Mouse (Mus musculus) adrenal gland, adult 2 months (tissue): ENCODE measurements around the gene Kif26a. TPM values are rescaled to one million over a fixed set of nuclear protein-coding genes. Genes with fewer than 3 reads are reported as not detected.

Experiments used
- DNase-seq: peaks from one replicate; pipeline ENCODE4 v3.0.0; 2021
- long read RNA-seq: library from polyadenylated mRNA; stranded (forward); transcript quantifications from one replicate; pipeline ENCODE4 v2.0.0, GENCODE M21; 2021
- polyA plus RNA-seq: library from polyadenylated mRNA; depleted of rRNA; stranded (reverse); fragments of >200 nt; gene quantifications from 2 replicates; pipeline ENCODE4 v1.2.3, GENCODE M21; 2012; rRNA removed
- total RNA-seq, 2 experiments: library from RNA; stranded (reverse); gene quantifications; 2 replicates each; pipeline ENCODE4 v1.2.3; 2021

Gene Kif26a
- total RNA-seq (1 to 10 TPM; 6.1 to 9.5 TPM), polyA plus RNA-seq (11.8 and 17.0 TPM in 2 replicates)
- long read RNA-seq, full-length matches to known transcripts, result 2 of 3 reads
- long read RNA-seq, partial matches to known transcripts, result 1 of 3 reads
- long read RNA-seq, other reads (novel, unspliced or antisense), result 0 of 3 reads

DNA sequence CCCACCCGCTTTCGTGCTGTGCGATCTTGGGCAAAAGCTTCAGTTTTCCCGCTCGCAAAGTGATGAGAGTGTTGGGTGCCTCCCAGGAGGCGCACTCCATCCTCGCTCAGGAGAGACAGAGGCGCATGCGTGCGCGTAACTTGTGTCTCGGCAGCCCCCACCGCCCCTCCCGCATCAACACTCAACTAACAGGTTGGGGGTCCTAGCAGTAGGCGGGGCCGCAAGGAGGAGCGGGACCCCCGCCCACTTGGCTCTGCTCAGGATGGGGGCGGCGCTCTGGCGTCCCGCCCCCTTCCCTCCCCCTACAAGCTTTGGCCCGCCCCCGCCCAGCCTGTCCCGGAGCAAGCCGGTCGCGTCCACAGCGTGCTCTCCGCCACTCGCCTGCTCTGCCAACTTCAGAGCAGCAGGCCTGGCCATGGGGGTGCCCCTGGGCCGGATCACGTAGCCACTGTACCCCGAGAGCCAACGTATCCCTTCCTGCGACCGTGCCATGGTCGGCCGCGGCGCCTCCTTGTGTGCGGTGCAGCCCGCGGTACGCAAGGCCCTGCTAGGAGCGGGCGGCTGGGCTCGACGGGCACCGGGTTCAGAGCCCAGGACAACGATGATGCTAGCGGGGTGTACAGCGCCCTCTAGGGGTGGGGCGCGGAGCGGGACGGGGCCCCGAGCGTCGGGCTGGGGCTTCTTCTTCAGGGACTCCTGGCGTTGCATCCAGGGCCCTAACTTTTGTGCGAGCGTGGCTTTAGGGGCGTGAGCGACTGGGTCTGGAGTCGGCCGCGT is at the start of gene Kif26a:
Gene Kif26a (plus strand): TSS at position 334 of the 777 bp plus-strand sequence.
- DNase-seq, result peak; percentile 81

DNA sequence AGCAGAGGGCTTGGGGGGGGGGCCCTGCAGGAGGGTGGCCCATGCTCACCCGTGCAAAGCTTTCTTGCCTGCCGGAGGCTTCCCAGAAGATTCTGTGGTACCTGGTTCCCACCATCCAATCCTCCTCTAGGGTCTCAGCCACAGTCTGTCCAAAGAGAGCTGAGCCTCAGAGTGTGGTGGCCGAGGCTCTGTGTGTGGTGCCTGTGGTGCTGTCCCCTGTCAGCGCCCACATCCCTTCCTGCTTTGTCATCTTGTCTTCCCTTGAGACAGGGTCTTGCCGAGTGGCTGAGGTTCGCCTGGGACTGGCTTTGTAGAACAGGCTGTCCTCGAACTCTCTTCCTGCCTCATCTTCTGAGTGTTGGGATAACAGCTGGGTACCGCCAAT is 49.3 kb upstream of the Kif26a start:
- no peak for DNase-seq

DNA sequence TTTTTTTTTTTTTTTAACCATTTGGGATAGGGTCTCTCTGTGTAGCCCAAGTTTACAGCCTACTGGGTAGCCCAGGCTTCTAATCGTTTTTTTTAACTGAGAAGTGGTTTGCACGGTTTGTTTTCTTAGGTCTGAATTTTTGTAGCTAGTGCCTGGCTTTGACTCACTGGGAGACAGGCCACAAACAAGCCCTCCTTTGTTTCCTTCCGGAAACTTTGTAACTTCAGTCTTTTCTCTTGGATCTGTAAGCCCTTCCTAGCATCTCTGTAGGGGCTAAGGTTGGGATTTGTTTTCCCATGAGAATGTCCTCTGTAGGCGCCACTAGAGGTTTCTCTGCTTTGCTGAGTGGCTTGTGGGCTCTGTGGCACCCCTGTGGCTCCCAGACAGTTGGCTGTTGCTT is 45.9 kb upstream of the Kif26a start:
- DNase-seq, result no peak

DNA sequence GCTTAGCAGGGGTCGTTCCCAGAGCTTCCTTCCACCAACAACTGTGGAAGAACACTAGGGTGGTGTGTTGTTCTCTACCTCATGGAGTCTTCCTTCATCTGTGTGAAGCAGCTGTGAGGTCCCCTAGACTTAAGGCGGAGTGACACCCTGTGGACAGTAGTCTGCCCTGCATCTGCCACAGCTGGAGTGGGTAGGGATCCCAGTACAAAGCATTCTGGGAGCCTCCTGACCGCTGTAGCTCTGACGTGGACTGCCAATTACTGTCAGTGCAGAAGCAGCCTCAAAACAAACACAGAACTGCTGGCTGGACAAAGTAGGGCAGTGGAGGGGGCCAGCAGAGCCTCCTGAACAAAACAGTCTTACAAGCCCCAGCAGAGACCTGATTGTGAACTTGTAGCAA is 45.0 kb upstream of the Kif26a start:
- DNase-seq, result no peak

DNA sequence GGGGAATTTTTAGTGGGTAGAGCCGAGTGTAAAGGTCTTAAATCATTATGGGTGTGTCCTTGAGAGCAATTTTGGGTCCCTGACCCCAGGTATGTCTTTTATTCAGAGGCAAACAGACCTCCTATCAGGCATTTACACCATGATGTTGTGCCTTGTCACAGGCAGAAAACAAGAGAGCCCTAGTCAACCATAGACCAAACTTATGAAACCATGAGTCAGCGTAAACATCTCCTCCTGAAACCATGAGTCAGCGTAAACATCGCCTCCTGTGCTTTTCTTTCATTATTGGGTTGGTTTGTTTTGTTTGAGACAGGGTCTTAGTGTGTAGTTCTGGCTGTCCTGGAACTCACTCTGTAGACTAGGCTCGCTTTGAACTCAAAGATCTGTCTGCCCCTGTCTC is 42.8 kb upstream of the Kif26a start:
- no peak for DNase-seq

DNA sequence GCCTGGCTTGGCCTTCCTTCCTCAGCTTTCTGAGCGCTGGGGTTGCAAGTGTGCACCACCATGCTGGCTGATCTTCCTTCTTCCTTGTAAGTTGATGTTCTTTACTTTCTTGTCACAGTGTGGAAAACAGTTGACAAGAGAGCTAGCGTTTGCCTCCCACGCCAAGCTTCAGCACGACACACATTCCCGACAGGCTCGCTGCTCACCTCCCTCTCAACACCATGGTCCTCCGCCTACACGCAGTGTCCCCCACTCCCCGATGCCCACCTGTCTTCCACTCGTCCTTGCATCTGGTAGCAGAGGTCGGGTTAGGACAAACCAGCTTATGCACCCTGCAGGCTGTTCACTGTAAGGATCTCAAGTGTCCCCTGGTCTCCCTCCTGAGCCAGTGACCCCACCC is 41.1 kb upstream of the Kif26a start:
- DNase-seq, result no peak

DNA sequence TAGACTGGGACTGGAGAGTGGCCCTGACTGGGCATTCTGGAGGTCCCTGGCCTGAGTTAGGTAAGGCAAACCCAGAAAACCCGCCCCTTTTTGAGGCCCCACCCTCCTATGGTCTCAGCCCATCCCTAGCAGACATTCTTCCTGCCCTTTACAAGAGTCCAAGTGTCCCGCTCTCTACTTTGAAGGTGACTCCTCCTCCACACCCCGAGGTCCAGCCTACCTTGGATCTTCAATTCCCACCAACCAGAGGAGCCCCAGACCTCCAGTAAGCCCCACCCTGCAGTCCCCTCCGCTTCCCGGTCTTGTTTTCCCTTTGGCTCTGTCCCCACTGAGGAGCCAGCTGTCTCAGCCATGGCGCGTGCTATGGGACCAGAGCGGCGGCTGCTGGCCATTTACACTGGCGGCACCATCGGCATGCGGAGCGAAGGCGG is 39.5 kb upstream of the Kif26a start, which contains the start of gene Aspg:
Gene Aspg (plus strand): TSS at position 139 of the 431 bp plus-strand sequence.
- DNase-seq, result peak; percentile 56

DNA sequence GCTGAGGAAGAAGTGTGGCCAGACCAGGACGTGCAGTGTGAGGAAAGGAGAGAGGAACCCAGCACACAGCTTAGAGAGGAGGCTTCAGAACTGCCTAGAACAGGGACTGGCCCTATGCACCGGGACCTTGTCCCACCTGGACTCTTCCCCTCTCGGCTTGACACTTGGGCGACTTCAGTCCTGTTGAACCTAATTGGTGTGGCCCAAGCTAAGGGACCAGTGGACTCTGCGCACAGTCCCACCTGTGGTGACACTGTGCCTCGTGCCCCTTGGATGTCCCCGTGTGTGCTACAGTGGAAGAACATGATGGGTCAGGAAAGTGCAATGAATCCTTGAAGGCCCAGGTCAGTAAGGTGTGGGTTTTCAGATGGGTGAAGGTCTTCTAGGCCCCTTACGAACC is 38.3 kb upstream of the Kif26a start:
- DNase-seq, result no peak

DNA sequence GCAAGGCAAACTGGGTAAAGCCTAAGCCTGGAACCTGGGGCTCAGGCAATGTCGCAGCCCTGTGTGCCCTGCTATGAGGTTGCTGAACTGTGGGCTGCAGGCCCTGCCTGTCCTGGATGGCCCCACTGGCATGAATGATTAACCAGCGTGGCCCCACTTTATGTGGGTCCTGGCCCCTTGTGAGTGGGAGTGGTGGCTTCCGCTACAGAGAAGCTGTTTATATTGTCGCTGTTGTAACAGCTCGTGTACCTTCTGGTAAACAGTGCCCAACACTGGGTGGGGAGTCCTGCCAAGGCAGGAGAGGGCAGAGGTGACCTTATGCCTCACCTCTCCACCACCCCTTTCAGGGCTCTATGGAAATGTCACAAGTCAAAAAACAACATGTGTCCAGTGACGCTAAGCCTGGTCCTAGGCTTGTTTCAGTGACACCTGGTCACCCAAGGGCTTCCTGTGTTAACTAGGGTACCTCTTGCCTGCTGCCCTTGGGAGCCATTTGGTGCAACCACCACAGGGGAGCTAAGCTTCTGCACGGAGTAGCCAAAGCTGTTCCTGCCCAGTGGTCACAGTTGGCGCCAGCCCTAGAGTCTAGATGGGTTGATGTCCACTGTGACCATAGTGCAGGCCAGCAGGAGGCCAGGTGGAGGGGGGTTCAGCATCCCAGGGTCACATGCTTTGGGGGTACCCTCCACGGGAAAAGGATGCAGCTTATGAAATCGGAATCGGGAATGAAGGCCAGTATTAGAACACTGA is 37.1 kb upstream of the Kif26a start:
- no peak for DNase-seq

DNA sequence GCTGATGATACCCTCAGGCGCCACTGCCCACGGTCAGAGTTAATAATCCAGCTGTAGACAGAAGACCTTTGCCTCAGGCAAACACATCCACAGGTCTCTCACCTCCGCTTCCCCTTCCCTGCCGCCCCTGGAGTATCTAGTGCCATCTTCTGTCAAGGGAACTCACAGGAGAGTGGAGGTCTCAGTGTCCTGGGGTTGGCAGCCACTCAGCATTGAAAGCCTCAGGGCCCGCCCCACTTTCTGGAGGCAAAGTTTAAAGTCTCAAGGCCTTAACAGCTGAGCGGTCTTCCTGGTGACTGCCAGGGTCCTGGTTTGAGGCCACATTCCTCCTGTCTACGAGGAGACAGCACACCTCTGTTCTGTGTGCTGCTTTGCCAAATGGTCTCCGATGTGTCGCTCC is 36.3 kb upstream of the Kif26a start:
- no peak for DNase-seq

DNA sequence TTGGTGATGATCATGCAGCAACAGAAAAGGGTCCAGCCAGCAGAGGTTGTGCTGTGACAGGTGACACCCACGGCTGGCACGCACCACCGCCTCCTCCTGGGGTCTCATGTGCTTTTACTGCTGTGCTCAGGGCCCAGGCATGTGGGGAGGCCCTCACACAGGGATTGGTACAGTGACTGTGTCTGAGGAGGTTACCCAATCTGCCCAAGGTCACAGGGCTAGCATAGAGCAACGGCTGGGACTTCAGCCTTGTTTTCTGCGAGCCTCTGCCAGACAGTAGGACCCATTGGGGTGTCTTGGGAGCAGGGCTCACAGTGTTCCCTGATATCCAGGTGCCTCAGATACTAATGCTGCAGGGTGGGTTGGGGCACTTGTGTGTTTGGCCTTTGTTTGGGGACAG is 34.7 kb upstream of the Kif26a start:
- DNase-seq, result peak; percentile 81

DNA sequence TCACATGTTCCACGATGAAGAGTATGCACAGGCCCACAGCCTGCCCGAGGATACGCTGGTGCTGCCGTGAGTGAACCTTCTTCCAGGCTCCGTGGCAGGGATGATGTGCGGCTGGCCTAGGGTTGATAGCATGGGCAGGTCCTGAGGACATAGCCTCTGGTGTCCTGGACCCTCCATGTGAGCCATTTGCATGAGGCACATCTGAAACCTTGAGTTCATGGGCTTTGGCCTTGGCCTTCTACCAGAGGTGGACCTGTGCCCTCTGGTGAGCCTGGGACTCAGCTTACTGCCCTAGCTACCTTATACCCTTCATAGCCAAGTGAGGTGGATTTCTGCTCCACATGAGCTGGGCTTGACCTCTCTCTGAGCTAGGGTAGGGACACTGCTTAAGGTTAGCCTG is 33.8 kb upstream of the Kif26a start:
- DNase-seq, result no peak

DNA sequence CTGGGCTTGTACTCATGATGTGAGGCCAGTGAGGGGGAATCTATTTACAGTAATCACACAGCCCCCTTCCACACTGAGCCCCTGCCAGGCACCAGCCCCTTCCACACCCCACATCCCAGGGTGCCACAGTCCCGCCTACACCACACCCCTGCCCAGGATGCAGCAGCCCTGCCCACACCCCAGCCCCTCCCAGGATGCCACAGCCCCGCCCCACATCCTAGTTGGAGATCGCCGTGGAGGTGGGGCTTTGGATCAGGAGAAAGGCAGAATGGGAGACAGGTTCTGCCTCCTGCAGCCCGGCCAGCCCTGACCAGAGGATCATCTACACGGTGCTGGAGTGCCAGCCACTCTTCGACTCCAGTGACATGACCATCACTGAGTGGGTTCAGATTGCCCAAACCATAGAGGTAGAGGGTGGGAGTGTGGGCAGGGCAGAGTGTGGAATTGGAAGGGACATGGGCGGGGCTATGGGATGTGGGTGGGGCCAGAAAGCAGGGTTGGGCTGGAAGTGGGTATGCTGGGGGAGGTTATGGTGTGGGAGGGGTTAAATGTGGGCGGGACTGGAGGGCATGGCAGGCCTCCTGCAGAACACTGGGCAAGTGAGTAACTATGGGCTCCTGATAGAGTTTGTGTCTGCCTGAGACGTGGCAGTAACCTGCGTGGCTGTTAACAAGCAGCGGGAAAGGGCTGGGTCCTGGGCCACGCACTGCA is 33.2 kb upstream of the Kif26a start:
- no peak for DNase-seq

DNA sequence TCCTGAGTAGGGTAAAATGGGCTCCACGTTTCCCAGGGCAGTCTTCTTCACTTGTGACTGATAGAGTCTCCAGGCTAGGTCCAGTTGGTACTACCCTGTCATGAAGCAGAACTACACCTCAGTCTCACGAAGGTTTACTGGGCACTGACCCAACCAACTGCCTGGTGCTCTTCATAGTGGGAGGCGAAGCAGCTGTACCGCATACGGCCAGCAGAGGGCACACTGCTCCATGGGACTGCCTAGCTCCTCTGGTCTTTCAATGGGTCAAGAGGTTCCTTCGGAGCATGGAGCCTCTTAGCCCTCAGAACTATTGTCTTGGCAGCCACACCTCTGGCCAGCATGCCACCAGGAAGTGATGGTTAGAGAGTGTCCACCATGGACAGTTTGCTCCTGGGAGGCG is 32.3 kb upstream of the Kif26a start:
- DNase-seq, result peak; percentile 90

DNA sequence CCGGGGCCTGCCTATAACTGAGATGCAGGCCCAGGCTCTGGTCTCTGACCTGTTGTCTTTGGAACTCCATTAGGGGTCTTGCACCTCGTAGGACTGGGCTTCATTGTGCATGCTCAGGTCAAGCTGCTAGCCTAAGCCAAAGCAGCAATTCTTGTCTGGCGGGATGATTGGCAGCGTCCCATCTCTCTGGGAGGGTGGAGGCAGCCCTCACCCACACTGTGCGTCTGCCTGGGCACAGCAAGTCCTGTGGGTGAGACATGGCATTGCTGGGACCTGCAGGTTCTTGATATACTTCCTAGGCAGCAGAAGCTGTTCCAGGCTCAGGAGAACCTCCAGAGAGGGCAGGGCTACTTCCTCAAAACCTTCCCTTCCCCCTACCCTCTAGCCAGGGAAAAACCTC is 29.0 kb upstream of the Kif26a start:
- no peak for DNase-seq

DNA sequence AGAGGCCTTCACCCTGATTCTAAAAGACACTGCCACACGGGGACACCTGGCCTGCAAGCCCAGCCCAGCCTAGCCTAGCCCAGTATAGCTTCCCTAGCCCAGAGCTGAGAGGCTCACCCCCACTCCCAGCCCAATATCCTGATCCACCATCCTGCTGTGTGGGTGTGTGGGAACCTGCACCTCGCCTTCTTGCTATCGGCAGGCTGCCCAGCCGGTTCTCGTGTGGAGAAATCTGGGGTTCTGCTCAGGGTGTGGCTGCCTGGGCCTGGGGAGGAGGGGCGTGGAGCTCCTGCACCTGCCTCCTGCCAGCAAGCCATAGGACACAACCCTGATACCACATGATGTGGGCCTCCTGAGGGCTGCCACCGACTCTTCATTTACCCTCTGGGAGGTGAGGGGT is 28.4 kb upstream of the Kif26a start:
- no peak for DNase-seq

DNA sequence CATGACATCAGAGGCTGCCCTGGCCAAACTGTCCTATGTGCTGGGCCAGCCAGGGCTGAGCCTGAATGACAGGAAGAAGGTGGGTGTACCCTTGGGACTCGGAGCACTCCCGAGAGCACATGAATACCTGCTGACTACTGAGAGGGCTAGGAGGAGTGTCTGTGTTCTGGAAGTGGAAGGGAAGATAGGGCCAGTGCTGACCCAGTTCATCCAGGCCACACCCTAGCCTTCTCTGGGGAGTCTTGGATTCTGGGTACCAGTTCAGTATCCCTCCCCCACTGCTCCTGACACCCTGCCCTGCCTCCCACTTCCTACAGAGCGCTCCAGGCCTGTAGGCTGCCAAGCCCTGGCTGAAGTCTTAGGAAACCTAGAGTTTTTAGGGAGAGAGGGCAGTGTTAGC is 24.8 kb upstream of the Kif26a start:
- DNase-seq, result no peak

DNA sequence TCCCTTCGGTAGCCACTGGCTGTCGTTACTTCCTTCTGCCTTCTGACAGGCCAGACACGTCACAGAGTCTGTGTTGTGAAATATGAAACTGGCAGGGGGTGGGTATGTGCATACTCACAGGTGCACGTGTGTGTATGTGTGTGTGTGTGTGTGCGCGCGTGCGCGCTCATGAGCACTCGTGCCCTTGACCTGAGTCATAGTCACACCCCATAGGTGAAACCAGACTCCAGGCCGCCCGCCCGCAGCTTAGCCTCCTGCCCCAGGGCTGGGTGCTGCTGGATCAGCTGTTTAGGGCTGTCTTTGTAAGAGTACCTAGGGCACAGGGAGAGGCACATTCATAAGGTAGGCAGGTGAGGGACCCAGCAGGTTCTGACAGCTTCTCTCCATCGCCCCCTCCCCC is 20.1 kb upstream of the Kif26a start:
- no peak for DNase-seq

DNA sequence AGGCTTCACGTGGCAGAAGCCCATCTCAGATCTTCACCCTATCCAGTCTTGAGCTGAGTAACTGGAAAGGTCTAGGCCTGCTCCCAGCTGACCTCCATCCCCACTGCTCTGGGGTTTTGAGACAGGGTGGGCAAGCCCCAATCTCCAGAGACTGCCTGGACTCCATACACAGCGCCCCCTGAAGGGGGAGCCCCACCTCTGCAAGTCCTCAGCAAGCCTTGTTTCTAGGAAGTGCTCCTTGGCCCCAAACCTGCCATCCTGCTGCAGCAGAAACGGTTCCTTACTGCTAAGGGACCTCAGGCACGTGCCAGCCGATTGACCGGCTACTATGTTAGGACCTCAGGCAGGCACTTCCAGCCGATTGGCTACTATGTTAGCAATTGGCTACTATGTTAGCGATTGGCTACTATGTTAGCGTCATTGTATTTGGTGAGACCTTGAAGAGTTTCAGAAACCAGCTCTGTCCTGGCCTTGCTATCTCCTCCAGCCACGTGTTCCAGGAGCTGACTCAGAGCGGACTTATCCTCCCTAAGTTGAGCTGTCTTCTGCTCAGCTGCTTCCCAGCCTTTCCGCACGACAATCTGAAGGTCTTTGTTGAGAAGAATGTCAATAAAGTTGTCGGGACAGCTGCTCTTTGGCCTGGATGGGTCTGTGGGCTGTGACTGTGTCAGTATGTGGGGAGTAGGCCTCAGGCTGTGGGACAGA is 18.9 kb upstream of the Kif26a start:
- DNase-seq, result peak; percentile 82

DNA sequence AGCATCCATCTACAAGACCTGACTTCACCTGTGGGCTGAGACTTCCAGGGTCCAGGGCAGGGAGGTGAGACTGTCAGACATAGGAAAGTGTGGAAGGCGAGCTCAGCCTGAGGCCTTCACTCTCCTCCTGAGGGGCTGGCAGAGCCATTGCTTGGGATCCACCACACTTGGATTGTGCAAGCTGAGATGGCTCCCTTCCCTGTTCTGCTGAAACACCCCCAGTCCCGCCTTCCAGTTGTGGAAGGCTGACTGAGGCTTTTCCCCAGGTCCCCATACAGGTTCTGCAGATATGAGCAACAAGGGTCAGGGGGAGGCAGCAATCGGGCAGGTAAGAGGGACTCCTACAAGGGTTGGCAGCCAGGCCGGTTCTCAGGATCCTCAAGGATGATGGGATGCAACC is 17.5 kb upstream of the Kif26a start:
- DNase-seq, result no peak

DNA sequence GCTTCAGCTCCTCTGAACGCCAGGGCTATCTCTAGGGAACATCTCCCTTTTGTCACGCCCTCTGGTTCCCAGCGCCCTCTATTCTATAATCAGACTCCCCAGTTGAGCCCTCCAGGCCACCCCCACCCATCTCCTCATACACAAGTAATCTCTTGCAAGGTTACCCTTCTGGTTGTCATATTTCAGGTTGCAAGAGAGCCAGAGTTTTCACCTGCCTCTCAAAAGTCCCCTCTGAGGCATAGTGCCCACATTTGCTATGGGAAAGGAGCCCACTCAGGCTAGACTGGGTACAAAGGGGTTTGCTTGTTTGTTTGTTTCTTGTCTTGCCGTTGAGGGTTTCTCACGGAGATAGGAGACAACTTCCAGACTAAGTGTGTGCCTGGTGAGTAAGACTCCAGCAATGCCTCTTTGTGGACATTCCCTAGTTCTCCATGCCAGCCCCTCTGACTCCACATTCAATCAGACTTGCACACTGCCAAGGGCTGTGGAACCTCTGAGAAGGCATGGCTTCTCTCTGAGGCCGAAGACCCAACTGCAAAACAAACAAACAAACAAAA is 16.6 kb upstream of the Kif26a start:
- DNase-seq, result no peak
